Mouse (Mus musculus): ENCODE results near the gene Cyp24a1. TPM values are rescaled to one million over a fixed set of nuclear protein-coding genes. Genes with fewer than 3 reads are reported as not detected.

The Cyp24a1 gene
- polyA plus RNA-seq, 1 experiment from 2014 or later: 7.4 TPM

- peak overlapping the region; percentile 14; the same call in 1 of the 2 replicates for H3K4me2 ChIP-seq (ENCODE audit: low read length)
- TF ChIP-seq CTCF (IDR thresholded peaks at IDR 0.05; ENCODE audit: low read depth): peak; percentile 94
- no peak overlapping the region for H3K27ac ChIP-seq
Observed at GRCm38 (mm10) chr2:170450933-170451332, 46.0 kb downstream of the Cyp24a1 start.

GRCm38 (mm10) chr2:170447651-170448050 lies 49.3 kb downstream of the Cyp24a1 start:
- Histone ChIP-seq H3K27me3 (ENCODE audit: insufficient read depth, low read length) (no peaks in the 10 kb centered on the region), H3K9me3 (replicated peaks; ENCODE audit: low read length) (no peaks in the 10 kb centered on the region), H3K9ac (ENCODE audit: low read depth, low read length) (no peak overlapping the region), H3K4me1 (replicated peaks; ENCODE audit: insufficient read depth, low read length) (no peaks in the 10 kb centered on the region), H3K36me3 (ENCODE audit: insufficient read depth, low read length) (no peaks in the 10 kb centered on the region), H3K27ac (no peak overlapping the region), H3K4me2 (ENCODE audit: low read length) (no peak overlapping the region), H3K4me3 (replicated peaks; ENCODE audit: low read depth, low read length) (no peak overlapping the region)
- ATAC-seq (replicated peaks; ENCODE audit: low FRiP score, low read depth): no peak
- TF ChIP-seq CTCF (IDR thresholded peaks at IDR 0.05; ENCODE audit: low read depth): no peak
- no peak for DNase-seq (ENCODE audit: low spot score)
- WGBS: 71% methylated on average over 10 of the region's 10 CpGs

More at GRCm38 (mm10) chr2:170450933-170451332, 46.0 kb downstream of the Cyp24a1 start:
- no peak overlapping the region for H3K9ac ChIP-seq (ENCODE audit: low read depth, low read length)
- peak; percentile 90 for DNase-seq (ENCODE audit: low spot score)
- WGBS: 5% methylated on average over 9 of the region's 9 CpGs
- H3K36me3 ChIP-seq (ENCODE audit: insufficient read depth, low read length): no peaks in the 10 kb centered on the region
- H3K4me1 ChIP-seq (replicated peaks; ENCODE audit: insufficient read depth, low read length): no peaks in the 10 kb centered on the region
- H3K4me3 ChIP-seq (replicated peaks; ENCODE audit: low read depth, low read length): no peak overlapping the region
- peak; percentile 62 for ATAC-seq (replicated peaks; ENCODE audit: low FRiP score, low read depth)
- H3K27me3 ChIP-seq (ENCODE audit: insufficient read depth, low read length): no peaks in the 10 kb centered on the region
- H3K9me3 ChIP-seq (replicated peaks; ENCODE audit: low read length): no peaks in the 10 kb centered on the region

GRCm38 (mm10) chr2:170446843-170447383 lies 50.0 kb downstream of the Cyp24a1 start:
- Histone ChIP-seq H3K9me3 (replicated peaks; ENCODE audit: low read length) (no peaks in the 10 kb centered on the region), H3K27ac (no peak overlapping the region), H3K4me1 (replicated peaks; ENCODE audit: insufficient read depth, low read length) (no peaks in the 10 kb centered on the region), H3K27me3 (ENCODE audit: insufficient read depth, low read length) (no peaks in the 10 kb centered on the region), H3K4me2 (ENCODE audit: low read length) (no peak overlapping the region), H3K4me3 (replicated peaks; ENCODE audit: low read depth, low read length) (no peak overlapping the region), H3K9ac (ENCODE audit: low read depth, low read length) (no peak overlapping the region), H3K36me3 (ENCODE audit: insufficient read depth, low read length) (no peaks in the 10 kb centered on the region)
- TF ChIP-seq CTCF (IDR thresholded peaks at IDR 0.05; ENCODE audit: low read depth): no peak
- ATAC-seq (replicated peaks; ENCODE audit: low FRiP score, low read depth) (no peak), DNase-seq (ENCODE audit: low spot score) (no peak)
- 41% methylated on average over 5 of the region's 5 CpGs for WGBS

DNA sequence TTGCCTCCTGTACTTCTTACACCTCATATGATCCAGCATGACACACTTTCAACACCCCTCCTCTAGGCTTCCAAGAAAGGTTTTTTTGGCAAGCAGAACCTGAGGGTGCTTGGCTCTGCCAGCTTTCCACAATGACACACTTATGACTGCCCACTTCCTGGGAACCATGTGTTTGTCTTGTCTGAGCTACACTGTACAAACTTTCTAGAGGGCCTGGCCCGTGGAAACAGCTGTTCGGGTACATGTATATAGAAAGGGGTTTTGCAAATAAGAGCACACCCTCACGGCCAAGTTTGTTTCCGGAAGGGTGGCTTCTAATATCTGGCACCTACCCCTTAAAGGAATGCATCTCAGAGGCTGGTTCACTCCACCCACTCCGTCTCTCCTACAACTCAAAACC lies 51.1 kb downstream of the Cyp24a1 start:
- DNase-seq (ENCODE audit: low spot score) (no peak), ATAC-seq (replicated peaks; ENCODE audit: low FRiP score, low read depth) (no peak)
- H3K4me3 ChIP-seq (replicated peaks; ENCODE audit: low read depth, low read length): no peak overlapping the region
- no peak overlapping the region for H3K9ac ChIP-seq (ENCODE audit: low read depth, low read length)
- H3K36me3 ChIP-seq (ENCODE audit: insufficient read depth, low read length): no peaks in the 10 kb centered on the region
- TF ChIP-seq CTCF (IDR thresholded peaks at IDR 0.05; ENCODE audit: low read depth): no peak
- no peak overlapping the region for H3K27ac ChIP-seq
- no peaks in the 10 kb centered on the region for H3K27me3 ChIP-seq (ENCODE audit: insufficient read depth, low read length)
- H3K9me3 ChIP-seq (replicated peaks; ENCODE audit: low read length): no peaks in the 10 kb centered on the region
- WGBS: 73% methylated on average over 5 of the region's 5 CpGs
- H3K4me2 ChIP-seq (ENCODE audit: low read length): no peak overlapping the region
- H3K4me1 ChIP-seq (replicated peaks; ENCODE audit: insufficient read depth, low read length): no peaks in the 10 kb centered on the region

GRCm38 (mm10) chr2:170442535-170442934 lies 54.4 kb downstream of the Cyp24a1 start:
- H3K9ac ChIP-seq (ENCODE audit: low read depth, low read length): no peak overlapping the region
- no peaks in the 10 kb centered on the region for H3K4me1 ChIP-seq (replicated peaks; ENCODE audit: insufficient read depth, low read length)
- H3K4me3 ChIP-seq (replicated peaks; ENCODE audit: low read depth, low read length): no peak overlapping the region
- no peaks in the 10 kb centered on the region for H3K9me3 ChIP-seq (replicated peaks; ENCODE audit: low read length)
- ATAC-seq (replicated peaks; ENCODE audit: low FRiP score, low read depth) (no peak), DNase-seq (ENCODE audit: low spot score) (peak; percentile 34)
- H3K4me2 ChIP-seq (ENCODE audit: low read length): no peak overlapping the region
- no peaks in the 10 kb centered on the region for H3K36me3 ChIP-seq (ENCODE audit: insufficient read depth, low read length)
- WGBS: 86% methylated on average over 3 of the region's 3 CpGs
- H3K27me3 ChIP-seq (ENCODE audit: insufficient read depth, low read length): no peaks in the 10 kb centered on the region
- no peak overlapping the region for H3K27ac ChIP-seq
- TF ChIP-seq CTCF (IDR thresholded peaks at IDR 0.05; ENCODE audit: low read depth): peak; percentile 63

GRCm38 (mm10) chr2:170438782-170439181 lies 58.2 kb downstream of the Cyp24a1 start:
- WGBS: 21% methylated on average over 13 of the region's 13 CpGs
- TF ChIP-seq CTCF (IDR thresholded peaks at IDR 0.05; ENCODE audit: low read depth): no peak
- H3K36me3 ChIP-seq (ENCODE audit: insufficient read depth, low read length): no peaks in the 10 kb centered on the region
- no peaks in the 10 kb centered on the region for H3K9me3 ChIP-seq (replicated peaks; ENCODE audit: low read length)
- H3K4me1 ChIP-seq (replicated peaks; ENCODE audit: insufficient read depth, low read length): no peaks in the 10 kb centered on the region
- peak overlapping the region; percentile 5; the same call in 1 of the 2 replicates for H3K4me2 ChIP-seq (ENCODE audit: low read length)
- no peak overlapping the region for H3K9ac ChIP-seq (ENCODE audit: low read depth, low read length)
- H3K4me3 ChIP-seq (replicated peaks; ENCODE audit: low read depth, low read length): no peak overlapping the region
- DNase-seq (ENCODE audit: low spot score) (peak; percentile 47), ATAC-seq (replicated peaks; ENCODE audit: low FRiP score, low read depth) (peak; percentile 33; the same call in 1 of the 2 replicates)
- no peaks in the 10 kb centered on the region for H3K27me3 ChIP-seq (ENCODE audit: insufficient read depth, low read length)
- H3K27ac ChIP-seq: no peak overlapping the region

- H3K4me2 ChIP-seq (ENCODE audit: low read length): no peak overlapping the region
- WGBS: 68% methylated on average over 4 of the region's 4 CpGs
Observed at GRCm38 (mm10) chr2:170436204-170436603, 60.7 kb downstream of the Cyp24a1 start.

More at GRCm38 (mm10) chr2:170436204-170436603, 60.7 kb downstream of the Cyp24a1 start:
- H3K9me3 ChIP-seq (replicated peaks; ENCODE audit: low read length): no peaks in the 10 kb centered on the region
- no peaks in the 10 kb centered on the region for H3K27me3 ChIP-seq (ENCODE audit: insufficient read depth, low read length)
- no peaks in the 10 kb centered on the region for H3K4me1 ChIP-seq (replicated peaks; ENCODE audit: insufficient read depth, low read length)
- no peak for TF ChIP-seq CTCF (IDR thresholded peaks at IDR 0.05; ENCODE audit: low read depth)
- H3K27ac ChIP-seq: no peak overlapping the region
- ATAC-seq (replicated peaks; ENCODE audit: low FRiP score, low read depth) (no peak), DNase-seq (ENCODE audit: low spot score) (no peak)
- no peaks in the 10 kb centered on the region for H3K36me3 ChIP-seq (ENCODE audit: insufficient read depth, low read length)
- H3K9ac ChIP-seq (ENCODE audit: low read depth, low read length): no peak overlapping the region
- H3K4me3 ChIP-seq (replicated peaks; ENCODE audit: low read depth, low read length): no peak overlapping the region

Other genes starting within 250 kb of the Cyp24a1 start
- gene Bcas1, start 69.3 kb downstream of the Cyp24a1 start, polyA plus RNA-seq (2015; fragmentation: Nextera tagmentation; extraction: Ambion mirVana): 0.61 and 0.94 TPM in 2 replicates
- gene Pfdn4, start 717 bp downstream of the Cyp24a1 start, polyA plus RNA-seq (2015; fragmentation: Nextera tagmentation; extraction: Ambion mirVana): 105 and 113 TPM in 2 replicates
- gene 4930470P17Rik, start 104.9 kb upstream of the Cyp24a1 start, polyA plus RNA-seq (2015; fragmentation: Nextera tagmentation; extraction: Ambion mirVana): not detected in 2 replicates
- 0.45 and 0.66 TPM in 2 replicates for gene Dok5, start 234.7 kb upstream of the Cyp24a1 start, polyA plus RNA-seq (2015; fragmentation: Nextera tagmentation; extraction: Ambion mirVana)

Data from kidney, postnatal 0 days (tissue).